Mouse (Mus musculus) hindbrain, embryonic 15.5 days (tissue): Measurements from ENCODE around the gene Ankrd36. TPM values are rescaled to one million over a fixed set of nuclear protein-coding genes. Genes with fewer than 3 reads are reported as not detected.
A peak's percentile ranks its signal among the peaks of the same experiment; 100 is the strongest.

Experiments
- ATAC-seq: fragments of 200-750 bp; cut with Nextera tagmentation; 2 replicates; pipeline ENCODE4 v1.8.0; 2017; ENCODE audit warnings: low read depth, moderate number of reproducible peaks, moderate TSS enrichment; ENCODE audit not compliant: low FRiP score
- H3K27ac ChIP-seq: fragments of 300-500 bp; sonication (generic); replicated peaks from 2 replicates; pipeline ENCODE4 v1.5.1; 2015; ENCODE audit warnings: mild to moderate bottlenecking, inconsistent platforms
- H3K27me3 ChIP-seq: fragments of 300-500 bp; sonication (generic); 2 replicates; pipeline ENCODE4 v1.6.1; 2015; ENCODE audit warnings: control low read depth, inconsistent platforms
- H3K36me3 ChIP-seq: fragments of 300-500 bp; sonication (generic); 2 replicates; pipeline ENCODE4 v1.6.1; 2015; ENCODE audit warnings: control low read depth, inconsistent platforms
- H3K4me1 ChIP-seq: fragments of 300-500 bp; sonication (generic); replicated peaks from 2 replicates; pipeline ENCODE4 v1.6.1; 2015; ENCODE audit warnings: control low read depth, inconsistent platforms
- H3K4me2 ChIP-seq: fragments of 300-500 bp; sonication (generic); 2 replicates; pipeline ENCODE4 v1.6.1; 2015; ENCODE audit warnings: moderate library complexity, mild to moderate bottlenecking, inconsistent platforms
- H3K4me3 ChIP-seq: fragments of 300-500 bp; sonication (generic); 2 replicates; pipeline ENCODE4 v1.5.1; 2015; ENCODE audit warnings: mild to moderate bottlenecking, inconsistent platforms
- H3K9ac ChIP-seq: fragments of 300-500 bp; sonication (generic); 2 replicates; pipeline ENCODE4 v1.6.1; 2015; ENCODE audit warnings: inconsistent platforms
- H3K9me3 ChIP-seq: fragments of 300-500 bp; sonication (generic); 2 replicates; pipeline ENCODE4 v1.6.1; 2016; ENCODE audit warnings: control low read depth, inconsistent platforms
- WGBS: fragments of 180-500 bp; shearing (Covaris S2); methylation state at CpG from one replicate; pipeline ENCODE4 v1.1.7; 2015; 5-methylcytosine and 5-hydroxymethylcytosine counted together
- polyA plus RNA-seq: library from polyadenylated mRNA; unstranded; fragments of >200 nt; fragmentation: Nextera tagmentation; extraction: Ambion mirVana; gene quantifications from 2 replicates; pipeline ENCODE4 v1.2.1, GENCODE M21; 2015

The Ankrd36 gene
- polyA plus RNA-seq: not detected in 2 replicates

- WGBS: 71% methylated on average over 12 of the region's 12 CpGs
- H3K4me2 ChIP-seq: no peak within 1 kb of the TSS
- H3K4me3 ChIP-seq: no peak within 1 kb of the TSS
- no peaks in the 10 kb centered on the region for H3K4me1 ChIP-seq
- no peaks in the 10 kb centered on the region for H3K27me3 ChIP-seq
- no peak within 1 kb of the TSS for H3K9ac ChIP-seq
- no peaks in the 10 kb centered on the region for H3K9me3 ChIP-seq
- ATAC-seq: no peak
- no peak within 1 kb of the TSS for H3K27ac ChIP-seq
- no peaks in the 10 kb centered on the region for H3K36me3 ChIP-seq
These were observed at the start of gene Ankrd36 for GRCm38 (mm10) chr11:5569474-5569873. Gene Ankrd36 (plus strand): TSS chr11:5569684.

GRCm38 (mm10) chr11:5520412-5521265 lies 48.8 kb upstream of the Ankrd36 start, which contains the start of gene Xbp1:
Gene Xbp1 (plus strand): TSS chr11:5520659.
- peak within 1 kb of the TSS; percentile 99 for H3K9ac ChIP-seq
- peaks cover 31% of the 10 kb centered on the region for H3K4me1 ChIP-seq
- no peaks in the 10 kb centered on the region for H3K9me3 ChIP-seq
- H3K4me3 ChIP-seq: peak within 1 kb of the TSS; percentile 94
- WGBS: under 1% methylated on average over 70 of the region's 72 CpGs
- no peaks in the 10 kb centered on the region for H3K27me3 ChIP-seq
- peak; percentile 98 for ATAC-seq
- peak within 1 kb of the TSS; percentile 85 for H3K4me2 ChIP-seq
- peaks cover 29% of the 10 kb centered on the region for H3K36me3 ChIP-seq
- peak within 1 kb of the TSS; percentile 96 for H3K27ac ChIP-seq

- H3K27me3 ChIP-seq: no peaks in the 10 kb centered on the region
- WGBS: under 1% methylated on average over 13 of the region's 13 CpGs
- ATAC-seq: peak; percentile 49
- peak overlapping the region; percentile 96 for H3K27ac ChIP-seq
- peak overlapping the region; percentile 94 for H3K4me3 ChIP-seq
- H3K9me3 ChIP-seq: no peaks in the 10 kb centered on the region
- H3K36me3 ChIP-seq: peaks cover 34% of the 10 kb centered on the region
- peak overlapping the region; percentile 85 for H3K4me2 ChIP-seq
- peak overlapping the region; percentile 99 for H3K9ac ChIP-seq
- peaks cover 31% of the 10 kb centered on the region for H3K4me1 ChIP-seq
These were observed 48.3 kb upstream of the Ankrd36 start for GRCm38 (mm10) chr11:5521266-5521515.

GRCm38 (mm10) chr11:5521516-5522291 lies 47.8 kb upstream of the Ankrd36 start:
- under 1% methylated on average over 34 of the region's 34 CpGs for WGBS
- peak; percentile 17; the same call in 1 of the 2 replicates for ATAC-seq
- peak overlapping the region; percentile 99 for H3K9ac ChIP-seq

GRCm38 (mm10) chr11:5522798-5523415 lies 46.6 kb upstream of the Ankrd36 start:
- H3K27me3 ChIP-seq: no peaks in the 10 kb centered on the region
- H3K4me3 ChIP-seq: no peak overlapping the region
- H3K27ac ChIP-seq: no peak overlapping the region
- H3K9me3 ChIP-seq: no peaks in the 10 kb centered on the region
- H3K9ac ChIP-seq: no peak overlapping the region
- peak overlapping the region; percentile 85 for H3K4me2 ChIP-seq
- H3K36me3 ChIP-seq: peaks cover 45% of the 10 kb centered on the region
- ATAC-seq: no peak
- H3K4me1 ChIP-seq: peaks cover 31% of the 10 kb centered on the region
- WGBS: 89% methylated on average over 11 of the region's 11 CpGs

More at GRCm38 (mm10) chr11:5521516-5522291, 47.8 kb upstream of the Ankrd36 start:
- Histone ChIP-seq H3K36me3 (peaks cover 39% of the 10 kb centered on the region), H3K4me3 (peak overlapping the region; percentile 94), H3K9me3 (no peaks in the 10 kb centered on the region), H3K27me3 (no peaks in the 10 kb centered on the region), H3K27ac (peak overlapping the region; percentile 96), H3K4me1 (peaks cover 31% of the 10 kb centered on the region), H3K4me2 (peak overlapping the region; percentile 85)

- Histone ChIP-seq H3K4me2 (no peak overlapping the region), H3K4me3 (no peak overlapping the region), H3K27me3 (no peaks in the 10 kb centered on the region), H3K36me3 (peaks cover 68% of the 10 kb centered on the region), H3K4me1 (peaks cover 27% of the 10 kb centered on the region), H3K27ac (no peak overlapping the region), H3K9ac (no peak overlapping the region), H3K9me3 (no peaks in the 10 kb centered on the region)
- WGBS: 93% methylated on average over 4 of the region's 4 CpGs
- ATAC-seq: no peak
These were observed 44.1 kb upstream of the Ankrd36 start for GRCm38 (mm10) chr11:5525418-5525817.

- H3K27me3 ChIP-seq: no peaks in the 10 kb centered on the region
- no peak for ATAC-seq
These were observed 42.7 kb upstream of the Ankrd36 start for GRCm38 (mm10) chr11:5526573-5527439.

GRCm38 (mm10) chr11:5527865-5528523 lies 41.5 kb upstream of the Ankrd36 start:
- no peak overlapping the region for H3K27ac ChIP-seq
- ATAC-seq: no peak
- no peaks in the 10 kb centered on the region for H3K9me3 ChIP-seq
- H3K4me2 ChIP-seq: no peak overlapping the region
- H3K27me3 ChIP-seq: no peaks in the 10 kb centered on the region
- H3K4me3 ChIP-seq: no peak overlapping the region
- peaks cover 14% of the 10 kb centered on the region for H3K4me1 ChIP-seq
- peaks cover 92% of the 10 kb centered on the region for H3K36me3 ChIP-seq
- WGBS: 78% methylated on average over 5 of the region's 5 CpGs
- H3K9ac ChIP-seq: no peak overlapping the region

More at GRCm38 (mm10) chr11:5526573-5527439, 42.7 kb upstream of the Ankrd36 start:
- H3K9ac ChIP-seq: no peak overlapping the region
- WGBS: 90% methylated on average over 7 of the region's 7 CpGs
- H3K4me2 ChIP-seq: no peak overlapping the region
- H3K4me3 ChIP-seq: no peak overlapping the region
- H3K36me3 ChIP-seq: peaks cover 82% of the 10 kb centered on the region
- H3K9me3 ChIP-seq: no peaks in the 10 kb centered on the region
- H3K27ac ChIP-seq: no peak overlapping the region
- H3K4me1 ChIP-seq: peaks cover 26% of the 10 kb centered on the region

- Histone ChIP-seq H3K4me1 (peaks cover 5% of the 10 kb centered on the region), H3K27me3 (no peaks in the 10 kb centered on the region), H3K9ac (no peak overlapping the region), H3K36me3 (peaks cover 91% of the 10 kb centered on the region), H3K27ac (no peak overlapping the region), H3K4me2 (no peak overlapping the region), H3K4me3 (no peak overlapping the region), H3K9me3 (no peaks in the 10 kb centered on the region)
- ATAC-seq: no peak
- WGBS: 63% methylated on average over 5 of the region's 5 CpGs
These were observed 40.6 kb upstream of the Ankrd36 start for GRCm38 (mm10) chr11:5528841-5529240.

GRCm38 (mm10) chr11:5530172-5530571 lies 39.3 kb upstream of the Ankrd36 start:
- Histone ChIP-seq H3K9ac (no peak overlapping the region), H3K9me3 (no peaks in the 10 kb centered on the region), H3K4me3 (no peak overlapping the region), H3K4me1 (no peaks in the 10 kb centered on the region), H3K36me3 (peaks cover 90% of the 10 kb centered on the region), H3K27me3 (no peaks in the 10 kb centered on the region), H3K4me2 (no peak overlapping the region), H3K27ac (no peak overlapping the region)
- no peak for ATAC-seq
- 85% methylated on average over 5 of the region's 5 CpGs for WGBS

- no peaks in the 10 kb centered on the region for H3K27me3 ChIP-seq
- 75% methylated on average over 6 of the region's 6 CpGs for WGBS
- ATAC-seq: no peak
- H3K4me2 ChIP-seq: no peak overlapping the region
- no peak overlapping the region for H3K9ac ChIP-seq
- no peak overlapping the region for H3K4me3 ChIP-seq
- no peaks in the 10 kb centered on the region for H3K4me1 ChIP-seq
- no peak overlapping the region for H3K27ac ChIP-seq
- no peaks in the 10 kb centered on the region for H3K9me3 ChIP-seq
- H3K36me3 ChIP-seq: peaks cover 85% of the 10 kb centered on the region
These were observed 38.8 kb upstream of the Ankrd36 start for GRCm38 (mm10) chr11:5530717-5531116.
